Mouse (Mus musculus): ENCODE results near the gene Mei4. TPM values are rescaled to one million over a fixed set of nuclear protein-coding genes. Genes with fewer than 3 reads are reported as not detected.

Gene Mei4
- polyA plus RNA-seq, 1 experiment from 2014 or later, result 1.4 TPM

- H3K9ac ChIP-seq (ENCODE audit: low read length), result no peak overlapping the region
- H3K27me3 ChIP-seq (ENCODE audit: control insufficient read depth, insufficient read depth, low read length), result no peaks in the 10 kb centered on the region
- no peaks in the 10 kb centered on the region for H3K4me1 ChIP-seq (replicated peaks; ENCODE audit: control insufficient read depth, insufficient read depth, low read length)
- DNase-seq (ENCODE audit: low spot score), result peak; percentile 48
- no peak overlapping the region for H3K4me3 ChIP-seq (ENCODE audit: low read depth, low read length)
- no peak overlapping the region for H3K4me2 ChIP-seq (ENCODE audit: low read depth, low read length, severe bottlenecking)
- H3K27ac ChIP-seq (ENCODE audit: low read depth, low read length), result no peak overlapping the region
- WGBS, result 83% methylated on average over 7 of the region's 7 CpGs
- peak; percentile 35; the same call in 1 of the 2 replicates for ATAC-seq (replicated peaks; ENCODE audit: low FRiP score)
- H3K9me3 ChIP-seq (ENCODE audit: control insufficient read depth, low read length), result no peaks in the 10 kb centered on the region
- no peaks in the 10 kb centered on the region for H3K36me3 ChIP-seq (ENCODE audit: control insufficient read depth, insufficient read depth, low read length)
Observed at GRCm38 (mm10) chr9:82247695-82248445, 384.4 kb downstream of the Mei4 start.

Other genes with a start within 250 kb of the Mei4 start
- gene Htr1b, start 229.8 kb upstream of the Mei4 start, polyA plus RNA-seq (2014; fragmentation: Nextera tagmentation; extraction: Ambion mirVana), result 0.32 and 0.52 TPM in 2 replicates